Mouse (Mus musculus) left cerebral cortex, postnatal 36 days (tissue): ENCODE results near the gene Hoxa2. TPM values are rescaled to one million over a fixed set of nuclear protein-coding genes. Genes with fewer than 3 reads are reported as not detected.

Source experiments
- DNase-seq, 2 experiments: peaks; one replicate each; pipeline ENCODE4 v3.0.0; 2021 to 2022; ENCODE audit warnings: low spot score in 2 of 2, mixed read lengths in 1 of 2
- intact Hi-C: fragments of 180-260 bp; cut with DNase I; formaldehyde crosslinking; loops from one replicate; pipeline ENCODE4 v1.15.1; 2025
- total RNA-seq, 2 experiments: library from RNA; stranded (reverse); gene quantifications; 2 replicates each; pipeline ENCODE4 v1.2.3; 2021

The Hoxa2 gene
- total RNA-seq: not detected

DNA sequence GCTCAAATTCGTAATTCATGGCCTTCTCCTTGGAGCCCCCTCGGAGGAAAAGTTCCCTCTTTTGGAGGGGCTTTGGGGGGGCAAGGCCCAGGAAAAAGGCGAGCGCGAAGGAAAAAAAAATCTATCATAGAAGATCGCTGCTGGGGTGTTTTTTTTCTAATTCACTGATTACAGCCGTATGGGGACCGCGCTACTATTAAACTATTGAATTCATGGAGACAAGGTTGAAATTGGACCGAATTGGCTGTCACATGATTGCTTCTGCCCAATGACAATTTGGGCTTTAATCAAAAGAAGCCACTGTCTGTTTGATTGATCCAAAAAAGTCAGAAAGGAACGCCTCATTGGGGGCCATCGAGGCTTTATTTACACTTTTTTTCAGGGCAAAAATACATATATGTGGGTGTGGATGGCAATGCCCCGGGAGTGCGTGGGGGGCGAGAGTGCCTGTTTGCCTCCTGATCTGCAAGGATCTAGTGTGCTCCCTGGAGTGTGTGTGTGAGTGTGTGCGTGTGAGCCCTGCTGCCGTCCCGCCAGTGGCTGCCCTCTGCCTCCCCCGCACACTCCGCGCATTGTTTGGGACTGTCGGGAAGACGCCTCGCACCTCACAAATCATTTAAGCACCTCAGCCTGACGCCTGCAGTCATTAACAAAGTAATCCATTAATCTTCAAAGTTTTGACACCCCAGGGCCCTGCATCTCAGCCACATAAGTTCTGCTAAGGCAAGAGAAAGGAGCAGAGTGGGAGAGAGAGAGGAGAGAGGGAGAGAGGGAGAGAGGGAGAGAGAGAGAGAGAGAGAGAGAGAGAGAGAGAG lies at the start of gene Hoxa2:
Gene Hoxa2, minus strand, starts transcription at position 206 of the 815 bp plus-strand sequence.
- intact Hi-C loops: loop anchor here (5.0 kb wide), 2 partner anchors 37 to 988 kb away; partner anchors contain the start of gene Hoxa5
- DNase-seq: no peak

DNA sequence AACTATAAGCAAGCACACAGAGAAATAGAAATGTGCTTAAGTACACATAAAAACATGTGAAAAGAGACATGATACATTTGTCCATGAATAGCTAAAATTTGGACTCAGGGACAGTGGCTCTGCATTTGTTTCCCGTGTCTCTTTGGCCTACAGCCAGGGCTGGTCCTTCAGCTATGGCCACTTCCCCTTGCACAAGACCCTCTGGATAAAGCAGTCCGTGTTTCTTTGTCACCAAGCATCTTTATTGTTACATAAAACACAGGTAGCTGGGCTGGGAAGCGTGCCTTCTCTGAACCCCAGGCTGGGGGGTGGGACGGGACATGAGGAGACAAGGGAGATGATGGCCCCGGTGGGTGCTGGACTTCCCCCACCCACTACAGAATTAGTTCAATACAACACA lies 49.6 kb upstream of the Hoxa2 start:
- no peak for DNase-seq
- intact Hi-C loops: no loop called here

DNA sequence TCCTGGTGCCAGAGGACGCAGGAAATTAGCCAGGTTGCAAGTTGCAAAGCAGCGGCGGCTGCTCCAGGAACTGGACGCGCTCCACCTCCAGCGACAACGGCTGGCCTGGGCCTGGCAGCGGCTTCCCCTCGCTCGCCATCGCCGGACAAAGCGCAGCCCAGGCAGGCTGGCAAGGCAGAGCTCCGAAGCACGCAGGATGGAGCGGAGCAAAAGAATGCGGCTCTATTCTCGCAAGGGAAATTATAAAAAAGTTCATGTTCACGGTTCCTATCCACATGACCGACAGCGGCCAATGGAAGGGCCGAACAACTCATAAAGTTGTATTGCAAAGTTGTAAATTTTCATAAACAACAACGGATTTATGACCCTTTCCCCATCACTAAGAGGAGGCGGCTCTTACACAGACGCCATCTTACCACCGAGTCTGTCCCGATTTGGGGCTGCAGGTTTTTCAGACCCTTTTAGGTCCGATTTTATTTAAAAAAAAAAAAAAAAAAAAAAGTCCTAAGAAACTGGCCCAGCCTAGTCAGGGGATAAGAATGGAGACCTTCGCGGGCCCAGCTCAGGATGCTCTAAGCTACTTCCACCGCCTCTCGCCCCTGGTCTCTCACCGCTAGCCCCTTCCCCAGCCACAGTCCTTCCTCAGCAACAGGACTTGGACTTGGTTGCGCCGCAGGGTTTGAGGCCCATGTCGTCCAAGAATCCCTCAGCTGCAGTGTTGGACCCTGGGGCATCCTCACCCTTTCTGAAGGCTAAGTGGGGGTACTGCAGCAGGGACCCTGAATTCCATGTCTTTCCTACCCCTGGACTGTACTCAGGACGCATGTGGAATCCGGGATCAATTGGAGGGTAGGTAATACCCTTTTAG lies 48.7 kb upstream of the Hoxa2 start, which contains the start of the genes Hoxa3 and Gm28308:
Gene Hoxa3, minus strand, starts transcription at position 218 of the 868 bp plus-strand sequence.
Gene Gm28308, minus strand, starts transcription at position 221 of the 868 bp plus-strand sequence.
- intact Hi-C loops: no loop called here
- DNase-seq: no peak

DNA sequence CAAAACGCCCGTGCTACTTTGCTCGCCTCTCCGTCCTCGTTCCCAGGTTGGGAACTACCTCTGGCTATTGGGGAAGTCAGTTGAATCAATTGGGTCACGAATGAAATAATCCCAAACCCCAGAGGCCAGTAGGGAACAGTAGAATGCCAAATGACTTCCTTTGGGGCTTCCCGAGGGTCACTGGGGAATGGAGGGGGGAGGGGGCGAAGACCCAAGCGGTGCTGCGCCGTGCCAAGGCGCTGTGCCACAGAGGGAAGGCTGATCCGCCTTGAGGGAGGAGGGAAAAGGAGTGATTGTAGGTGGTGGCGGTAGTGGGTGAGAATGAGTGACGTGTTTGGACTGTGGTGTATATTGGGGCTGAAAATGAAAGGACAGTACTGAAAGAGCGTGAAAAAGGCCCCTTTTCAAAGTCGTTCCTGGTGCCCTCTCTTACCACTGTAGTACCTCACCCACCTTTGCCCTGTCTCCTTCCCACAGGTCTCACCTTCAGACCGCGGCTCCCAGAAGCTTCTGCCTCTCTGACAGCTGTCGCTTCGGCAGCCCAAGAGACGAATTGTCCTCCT lies 48.0 kb upstream of the Hoxa2 start:
- intact Hi-C loops: no loop called here
- peak in 1 of 2 experiments; percentile 2 for DNase-seq

DNA sequence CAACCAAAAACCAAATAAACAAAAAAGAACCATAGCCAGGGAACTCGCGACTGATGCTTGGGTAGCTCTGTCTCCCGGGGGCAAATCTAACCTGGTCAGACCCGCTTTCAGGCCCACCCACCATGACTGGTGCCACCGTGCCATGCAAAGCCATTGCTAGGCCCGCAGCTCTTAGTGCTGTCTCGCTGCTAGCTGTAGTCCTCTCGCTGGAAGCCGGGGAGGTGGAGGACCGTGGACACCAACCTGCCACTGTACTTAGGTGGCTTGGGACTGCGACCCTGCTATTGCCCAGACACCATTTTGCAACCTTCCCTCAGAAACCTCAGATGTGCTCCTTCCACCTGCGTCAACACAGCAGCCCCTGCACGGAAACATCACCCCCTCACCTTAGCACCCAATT lies 47.3 kb upstream of the Hoxa2 start:
- intact Hi-C loops: no loop called here
- DNase-seq: no peak

DNA sequence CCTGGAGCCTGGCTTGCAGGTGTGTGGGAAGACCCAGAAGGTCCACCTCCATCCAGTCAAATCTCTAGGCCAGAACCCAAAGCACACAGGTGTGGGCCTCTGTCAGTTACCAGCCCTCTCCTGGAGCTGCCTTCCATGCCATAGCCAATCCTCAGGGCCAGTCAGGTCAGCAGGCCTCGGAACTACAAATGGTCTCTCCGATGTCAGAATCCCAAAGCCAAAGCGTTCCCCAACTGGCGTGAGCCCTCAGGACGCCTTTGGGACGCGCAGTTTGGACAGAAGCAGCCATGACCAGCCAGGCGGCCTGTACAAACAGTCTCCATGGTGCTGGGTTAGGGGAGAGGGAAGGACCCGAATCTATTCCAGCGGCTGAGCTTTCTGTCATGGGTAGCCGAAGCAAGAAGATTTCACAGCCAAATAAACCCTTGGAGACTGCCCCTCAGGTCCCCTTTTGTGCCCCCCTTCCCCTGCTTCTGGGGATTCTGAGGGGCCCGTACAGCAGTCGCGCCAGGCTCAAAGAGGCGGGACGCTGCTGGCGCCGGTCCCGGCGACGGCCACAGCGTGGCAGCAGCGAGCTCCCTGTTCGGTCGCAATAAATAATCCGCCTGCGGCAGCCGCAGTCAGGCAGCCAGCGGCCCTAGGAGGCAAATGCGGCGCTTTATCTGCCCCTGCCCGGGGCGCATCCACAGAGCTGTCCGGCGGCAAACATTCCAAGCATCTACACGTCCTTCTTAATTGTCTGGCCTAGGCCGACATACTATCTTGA lies 46.7 kb upstream of the Hoxa2 start:
- peak in 1 of 2 experiments; percentile 64 for DNase-seq
- intact Hi-C loops: no loop called here

DNA sequence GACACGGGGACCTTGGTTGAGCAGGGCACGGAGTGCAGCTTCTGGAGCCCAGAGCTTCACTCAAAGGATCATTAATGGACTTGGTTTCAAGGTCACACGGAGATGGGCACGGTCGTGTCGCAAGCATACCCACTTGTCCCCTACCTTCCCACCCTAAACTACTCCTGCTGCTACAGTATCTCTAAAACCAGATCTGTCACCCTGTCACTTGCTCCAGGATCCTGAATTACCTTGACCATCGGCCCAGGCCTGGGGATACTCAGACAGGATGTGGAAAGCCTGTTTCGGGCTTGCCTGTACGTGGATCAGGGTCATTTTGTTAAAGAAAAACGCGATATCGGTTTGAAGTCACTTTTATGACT lies 45.0 kb upstream of the Hoxa2 start:
- no peak for DNase-seq
- intact Hi-C loops: no loop called here

DNA sequence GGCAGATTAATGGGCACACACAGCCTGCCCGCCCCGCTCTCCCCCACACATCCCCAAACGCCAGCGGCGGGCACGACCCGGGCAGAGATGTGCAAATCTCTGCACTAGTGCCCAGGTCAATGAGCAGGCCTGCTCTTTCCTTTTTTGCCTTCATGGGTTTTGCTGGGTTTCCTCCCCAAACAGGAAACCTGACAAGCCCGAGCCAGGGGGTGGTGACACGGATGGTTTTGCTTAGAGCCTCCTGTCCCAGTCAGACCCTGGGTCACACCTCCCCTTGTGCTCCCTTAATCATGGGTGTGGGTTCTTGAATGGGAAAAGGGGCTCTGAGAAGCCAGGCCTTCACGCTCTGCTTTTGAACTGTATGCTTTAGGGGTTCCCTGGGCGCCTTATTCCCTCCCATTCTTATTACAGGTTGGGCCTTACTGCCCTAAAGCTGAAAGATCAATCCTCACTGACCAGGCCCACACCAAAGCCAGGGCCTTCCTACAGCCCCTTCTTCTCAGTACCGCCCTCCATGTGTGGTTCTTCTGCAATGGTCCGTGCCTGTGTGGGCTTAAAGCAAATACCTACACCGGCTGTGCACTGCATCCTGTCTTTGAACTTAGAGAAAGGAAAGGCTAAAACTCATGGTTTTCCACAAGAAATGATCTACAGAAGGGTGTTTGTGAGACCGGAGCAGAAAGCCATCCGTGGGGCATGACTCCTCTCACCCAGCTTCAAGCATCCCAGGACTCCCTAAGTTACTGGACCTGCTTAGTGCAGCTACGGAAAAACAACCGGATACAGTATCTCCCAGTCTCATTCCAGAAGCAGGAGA lies 44.4 kb upstream of the Hoxa2 start:
- DNase-seq: no peak
- intact Hi-C loops: no loop called here

DNA sequence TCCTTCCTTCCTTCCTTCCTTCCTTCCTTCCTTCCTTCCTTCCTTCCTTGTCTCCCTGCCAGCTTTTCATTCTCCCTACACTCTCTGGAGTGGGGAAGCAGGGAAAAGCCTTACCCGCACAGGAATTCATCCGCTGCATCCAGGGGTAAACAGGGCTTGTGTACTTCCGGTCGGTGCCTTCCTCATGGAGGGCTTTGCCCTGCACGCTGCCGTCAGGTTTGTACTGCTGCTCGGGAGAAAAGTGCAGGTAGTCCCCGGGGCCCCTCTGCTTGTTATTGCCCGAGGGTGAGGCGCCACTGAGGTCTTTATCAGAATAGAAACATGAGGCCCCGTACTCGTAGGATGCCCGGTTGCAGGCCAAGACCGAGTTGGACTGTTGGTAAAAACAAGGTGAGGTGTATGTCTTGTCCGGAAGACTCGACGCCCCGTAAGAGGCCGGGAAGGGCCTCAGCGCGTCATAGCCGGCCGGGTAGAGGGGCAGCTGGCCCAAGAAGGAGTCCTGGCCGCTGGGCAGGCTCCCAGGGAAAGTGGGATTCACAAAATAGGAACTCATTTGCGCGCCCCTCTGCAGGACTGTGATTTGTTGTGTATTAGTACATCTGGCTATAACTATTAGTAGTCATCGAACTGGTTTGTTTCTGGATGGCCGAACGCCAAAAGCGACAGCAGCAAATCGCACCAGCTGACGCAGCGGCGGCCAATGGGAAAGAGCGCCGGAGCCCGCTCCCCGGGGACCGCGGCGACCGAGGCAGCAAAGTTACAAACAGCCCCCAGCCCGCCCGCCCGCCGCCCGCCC lies 43.6 kb upstream of the Hoxa2 start, which contains the start of gene Hoxa6:
Gene Hoxa6, minus strand, starts transcription at position 651 of the 796 bp plus-strand sequence.
- DNase-seq: no peak
- intact Hi-C loops: no loop called here

DNA sequence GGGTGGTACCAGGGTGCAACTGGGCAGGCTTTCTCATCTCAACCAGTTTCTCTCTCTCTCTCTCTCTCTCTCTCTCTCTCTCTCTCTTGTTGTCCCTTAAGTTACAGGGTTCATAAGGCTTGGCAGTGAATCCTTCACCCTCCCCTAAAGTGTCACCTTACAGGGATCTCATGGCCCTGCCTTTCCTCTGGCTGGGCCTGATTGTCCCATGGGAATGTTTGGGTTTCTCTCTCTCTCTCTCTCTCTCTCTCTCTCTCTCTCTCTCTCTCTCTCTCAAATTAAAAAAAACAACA lies 43.0 kb upstream of the Hoxa2 start:
- DNase-seq: no peak
- intact Hi-C loops: no loop called here

DNA sequence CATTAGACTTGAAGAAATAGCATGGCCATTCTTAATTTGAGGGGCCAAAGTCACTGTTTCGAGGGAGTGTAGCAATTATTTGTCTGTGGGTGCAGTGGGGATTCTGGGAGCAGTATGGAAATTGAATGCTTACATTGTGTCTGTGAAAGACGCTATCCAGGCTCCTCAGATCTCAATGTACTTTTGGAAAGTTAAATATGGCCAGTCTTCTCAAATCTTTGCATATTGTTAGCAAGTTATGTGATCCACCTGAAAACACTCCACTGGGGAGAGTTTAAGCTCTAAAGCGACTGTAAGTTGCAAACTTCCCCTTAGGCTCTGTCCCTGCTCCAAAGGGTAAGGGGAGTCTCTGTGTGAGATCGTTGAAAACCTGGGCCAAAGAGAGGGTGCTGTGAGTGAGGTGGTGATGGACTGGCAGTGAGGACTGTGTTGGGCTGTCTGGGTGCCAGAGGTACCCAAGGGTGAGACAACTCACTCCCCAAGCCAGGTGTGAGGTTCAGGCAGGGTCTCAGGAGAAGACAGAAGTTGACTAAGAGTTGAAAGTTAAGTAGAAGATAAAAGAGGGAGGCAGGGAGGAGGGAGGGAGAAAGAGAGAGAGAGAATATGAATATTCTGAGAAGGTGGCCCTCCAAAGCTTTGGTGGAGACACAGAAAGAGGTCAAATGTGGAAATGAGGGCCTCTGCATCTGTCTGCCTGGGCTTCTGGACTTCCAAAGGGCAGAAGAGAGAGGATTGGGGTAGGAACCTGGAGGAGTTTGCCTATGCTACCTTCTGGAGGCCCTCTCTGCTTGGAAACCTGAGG lies 42.5 kb upstream of the Hoxa2 start:
- intact Hi-C loops: no loop called here
- no peak for DNase-seq

DNA sequence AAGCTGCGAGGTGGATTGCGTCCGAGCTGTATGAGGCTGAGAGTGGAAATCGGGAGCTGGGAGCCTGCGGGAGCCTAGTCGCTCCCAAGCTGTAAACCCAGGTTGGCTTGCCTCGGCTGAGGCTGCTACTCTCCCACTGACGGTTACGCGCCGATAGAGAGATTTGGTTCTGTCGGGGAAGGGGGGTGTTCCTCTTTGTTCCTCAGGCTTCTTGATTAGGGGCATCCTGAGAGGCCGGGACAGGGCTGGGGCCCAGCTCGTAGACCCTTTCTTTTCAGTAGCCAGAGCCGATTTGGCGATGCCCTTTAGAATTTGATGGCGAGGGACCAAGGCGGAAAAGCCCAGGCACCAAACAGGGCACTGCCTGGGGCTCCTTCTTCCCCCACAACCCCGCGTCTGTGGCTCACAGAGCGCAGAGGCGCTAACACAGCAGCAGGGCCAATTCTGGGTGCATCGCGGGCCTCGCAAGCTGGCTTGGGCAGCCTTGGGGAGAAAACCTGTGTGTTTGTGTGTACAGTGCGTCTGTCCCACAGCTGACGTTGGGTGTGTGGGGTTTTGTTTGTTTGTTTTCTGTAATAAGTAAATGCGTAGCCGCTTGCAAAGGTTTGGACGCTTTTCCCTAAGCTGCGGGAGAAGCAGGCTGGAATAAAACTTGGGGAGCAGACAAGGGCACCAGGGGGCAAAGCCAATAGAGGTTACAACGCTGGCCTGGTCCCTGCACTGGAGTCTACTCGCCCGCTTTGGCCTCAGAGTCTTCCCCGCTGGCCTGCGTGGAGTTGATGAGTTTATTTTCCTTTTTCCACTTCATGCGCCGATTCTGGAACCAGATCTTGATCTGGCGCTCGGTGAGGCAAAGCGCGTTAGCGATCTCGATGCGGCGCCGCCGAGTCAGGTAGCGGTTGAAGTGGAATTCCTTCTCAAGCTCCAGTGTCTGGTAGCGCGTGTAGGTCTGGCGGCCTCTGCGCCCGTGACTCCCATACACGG lies 41.3 kb upstream of the Hoxa2 start:
- no peak for DNase-seq
- intact Hi-C loops: no loop called here

DNA sequence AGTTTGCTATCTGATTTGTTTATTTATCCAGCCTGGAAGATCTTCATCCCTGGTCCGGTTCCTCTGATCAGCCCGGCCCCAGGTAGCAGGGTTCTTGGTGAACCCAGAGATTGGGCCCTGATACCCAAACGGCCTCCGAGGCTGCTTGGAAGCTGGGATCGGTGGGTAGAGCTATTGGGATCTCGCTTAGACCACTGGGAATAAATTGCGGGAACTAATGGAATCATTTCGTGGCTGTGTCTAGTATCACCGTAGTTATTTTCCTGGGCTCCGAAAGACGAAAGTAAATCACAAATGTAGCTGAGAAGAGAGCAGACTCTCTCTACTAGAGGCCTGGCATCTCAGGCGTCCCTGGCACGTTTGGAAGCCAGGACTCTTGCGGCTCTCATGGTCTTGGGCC lies 40.6 kb upstream of the Hoxa2 start:
- no peak for DNase-seq
- intact Hi-C loops: no loop called here

DNA sequence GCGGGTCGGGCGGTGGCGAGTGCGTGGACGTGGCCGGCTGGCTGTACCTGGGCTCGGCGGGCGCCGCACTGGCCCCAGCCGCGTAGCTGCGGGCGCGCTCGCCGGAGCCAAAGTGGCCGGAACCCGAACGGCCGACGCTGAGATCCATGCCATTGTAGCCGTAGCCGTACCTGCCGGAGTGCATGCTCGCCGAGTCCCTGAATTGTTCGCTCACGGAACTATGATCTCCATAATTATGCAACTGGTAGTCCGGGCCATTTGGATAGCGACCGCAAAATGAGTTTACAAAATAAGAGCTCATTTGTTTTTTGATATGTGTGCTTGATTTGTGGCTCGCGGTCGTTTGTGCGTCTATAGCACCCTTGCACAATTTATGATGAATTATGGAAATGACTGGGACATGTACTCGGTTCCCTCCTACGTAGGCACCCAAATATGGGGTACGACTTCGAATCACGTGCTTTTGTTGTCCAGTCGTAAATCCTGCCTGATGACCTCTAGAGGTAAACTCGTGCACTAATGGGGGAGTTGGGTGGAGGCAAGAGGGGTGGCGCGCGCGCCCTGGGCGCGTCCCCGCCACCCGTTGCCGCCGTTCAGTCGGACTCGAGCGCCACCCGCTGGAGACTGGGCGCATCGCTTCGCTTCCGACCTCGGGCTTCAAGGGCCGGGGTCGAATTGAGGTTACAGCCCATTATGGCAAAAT lies 39.6 kb upstream of the Hoxa2 start, which contains the start of gene Hoxa5:
Gene Hoxa5, minus strand, starts transcription at position 538 of the 703 bp plus-strand sequence.
- no peak for DNase-seq
- intact Hi-C loops: loop anchor here (5.0 kb wide), 1 partner anchor 37 kb away; no protein-coding TSS in a partner anchor

DNA sequence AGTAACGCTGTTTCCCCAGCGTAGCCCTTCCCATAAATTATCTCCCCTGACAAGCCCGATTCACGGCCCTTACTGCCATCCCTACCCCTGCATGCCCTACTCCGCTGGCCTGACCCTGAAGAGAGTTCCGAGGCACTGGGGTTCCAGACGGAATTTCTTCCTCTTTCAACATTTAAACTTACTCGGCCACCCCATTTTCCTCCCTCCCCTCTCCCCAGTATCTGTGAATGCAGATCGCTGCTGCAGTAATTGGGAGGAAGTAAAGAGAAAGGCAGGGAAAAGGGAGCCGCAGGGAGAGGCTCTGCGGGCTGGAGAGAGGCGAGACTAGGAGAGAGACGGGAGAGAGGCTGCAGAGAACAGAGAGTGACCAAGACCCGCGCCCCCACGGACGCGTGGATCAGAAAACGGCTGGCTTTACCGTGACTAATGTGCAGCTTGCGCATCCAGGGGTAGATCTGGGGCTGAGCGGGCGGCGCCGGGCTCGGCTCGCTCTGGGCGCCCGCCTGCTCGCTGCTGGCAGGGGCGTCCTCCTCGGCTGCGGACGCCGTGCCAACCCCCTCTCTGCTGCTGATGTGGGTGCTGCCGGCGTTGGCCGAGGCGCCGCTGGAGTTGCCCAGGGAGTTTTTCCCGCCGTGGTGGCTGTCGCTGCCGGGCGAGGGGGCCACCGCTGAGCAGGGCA lies 38.9 kb upstream of the Hoxa2 start:
- intact Hi-C loops: loop anchor here (5.0 kb wide), 1 partner anchor 36 kb away; no protein-coding TSS in a partner anchor
- DNase-seq: no peak
